Mouse (Mus musculus) ES-E14 (cell line): ENCODE results near the gene Abhd12.

Experiments used
- CHD2 ChIP-seq: IDR thresholded peaks from 2 replicates; pipeline ENCODE4 v1.6.1; 2014; ENCODE audit warnings: mild to moderate bottlenecking, low read depth, low read length, inconsistent platforms
- HCFC1 ChIP-seq: IDR thresholded peaks from 2 replicates; pipeline ENCODE4 v1.6.1; 2012; ENCODE audit warnings: low read length, inconsistent platforms, borderline replicate concordance; ENCODE audit not compliant: insufficient read depth
- MAFK ChIP-seq: IDR thresholded peaks from 2 replicates; pipeline ENCODE4 v1.6.1; 2014; ENCODE audit warnings: mild to moderate bottlenecking, low read depth, low read length, inconsistent platforms; ENCODE audit not compliant: insufficient read depth
- ZC3H11A ChIP-seq: IDR thresholded peaks from 2 replicates; pipeline ENCODE4 v1.6.1; 2012; ENCODE audit warnings: low read depth, mild to moderate bottlenecking, inconsistent platforms, low read length, borderline replicate concordance

- no peak for TF ChIP-seq CHD2
- no peak for TF ChIP-seq HCFC1
- TF ChIP-seq ZC3H11A: no peak
- no peak for TF ChIP-seq MAFK
Measured at GRCm38 (mm10) chr2:150820720-150821119, 83.8 kb downstream of the Abhd12 start.
